Mouse (Mus musculus) left cerebral cortex, adult 2 months (tissue): ENCODE measurements around the gene Zfp13. TPM values are rescaled to one million over a fixed set of nuclear protein-coding genes. Genes with fewer than 3 reads are reported as not detected.

Source experiments
- DNase-seq, 2 experiments: peaks; one replicate each; pipeline ENCODE4 v3.0.0; 2021 to 2022; ENCODE audit warnings: low spot score in 2 of 2, mixed read lengths in 1 of 2; ENCODE audit errors: extremely low spot score in 1 of 2
- H3K27ac ChIP-seq: fragments of 200-600 bp; 2 replicates; pipeline ENCODE4 v1.8.1; 2022
- H3K4me3 ChIP-seq: fragments of 200-600 bp; 2 replicates; pipeline ENCODE4 v1.8.1; 2022
- CTCF ChIP-seq: fragments of 200-600 bp; IDR thresholded peaks from 2 replicates; pipeline ENCODE4 v1.8.1; 2022; ENCODE audit warnings: antibody characterized with exemption, mild to moderate bottlenecking, moderate library complexity
- intact Hi-C: fragments of 180-260 bp; cut with DNase I; formaldehyde crosslinking; loops from one replicate; pipeline ENCODE4 v1.15.1; 2025
- total RNA-seq, 2 experiments: library from RNA; stranded (reverse); gene quantifications; 2 replicates each; pipeline ENCODE4 v1.2.3; 2021

Zfp13 gene
- total RNA-seq, 2 experiments from 2014 or later = 24.7 to 32.0 TPM

GRCm38 (mm10) chr17:23547681-23548443 lies 51.4 kb downstream of the Zfp13 start:
- Histone ChIP-seq H3K4me3 (peak overlapping the region; percentile 85), H3K27ac (no peak overlapping the region)
- TF ChIP-seq CTCF = no peak
- intact Hi-C loops = loop anchor here (5.0 to 10.0 kb wide), 3 partner anchors 356 to 813 kb away; partner anchors contain the start of gene Zfp40
- DNase-seq = no peak

- peak overlapping the region; percentile 85 for H3K4me3 ChIP-seq
- H3K27ac ChIP-seq = peak overlapping the region; percentile 82
- intact Hi-C loops = loop anchor here (5.0 to 10.0 kb wide), 3 partner anchors 355 to 812 kb away; partner anchors contain the start of gene Zfp40
- TF ChIP-seq CTCF = no peak
- peak; percentile 89 to 95 for DNase-seq
Observed at GRCm38 (mm10) chr17:23546702-23547505, 52.4 kb downstream of the Zfp13 start.

GRCm38 (mm10) chr17:23546333-23546701 lies 53.0 kb downstream of the Zfp13 start:
- intact Hi-C loops = loop anchor here (5.0 to 10.0 kb wide), 3 partner anchors 354 to 812 kb away; partner anchors contain the start of gene Zfp40
- no peak for TF ChIP-seq CTCF
- peak; percentile 81 to 84 for DNase-seq
- H3K4me3 ChIP-seq = peak overlapping the region; percentile 85
- H3K27ac ChIP-seq = peak overlapping the region; percentile 82

DNA sequence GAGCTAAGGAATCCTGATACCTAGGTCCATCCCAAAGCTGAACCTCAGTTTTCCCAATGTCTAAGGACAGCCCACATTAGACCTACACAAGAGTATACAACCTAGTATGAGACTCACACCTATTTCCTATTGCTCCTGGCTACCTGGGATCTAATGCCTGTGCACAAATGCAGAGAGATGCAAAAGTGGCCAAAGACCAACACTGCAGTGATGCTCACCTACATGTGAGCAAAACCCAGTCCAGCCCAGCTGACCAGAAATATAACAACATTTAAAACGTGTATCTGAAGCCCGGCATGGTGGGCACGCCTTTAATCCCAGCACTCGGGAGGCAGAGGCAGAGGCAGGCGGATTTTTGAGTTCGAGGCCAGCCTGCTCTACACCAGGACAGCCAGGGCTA lies 53.4 kb downstream of the Zfp13 start:
- no peak for DNase-seq
- Histone ChIP-seq H3K27ac (no peak overlapping the region), H3K4me3 (no peak overlapping the region; the same call in 1 of the 2 replicates)
- intact Hi-C loops = loop anchor here (5.0 to 10.0 kb wide), 3 partner anchors 354 to 811 kb away; partner anchors contain the start of gene Zfp40
- TF ChIP-seq CTCF = no peak

- intact Hi-C loops = loop anchor here (5.0 to 10.0 kb wide), 3 partner anchors 352 to 810 kb away; partner anchors contain the start of gene Zfp40
- H3K27ac ChIP-seq = no peak overlapping the region
- H3K4me3 ChIP-seq = no peak overlapping the region
- DNase-seq = no peak
- TF ChIP-seq CTCF = no peak
Observed at GRCm38 (mm10) chr17:23544766-23545165, 54.5 kb downstream of the Zfp13 start.

DNA sequence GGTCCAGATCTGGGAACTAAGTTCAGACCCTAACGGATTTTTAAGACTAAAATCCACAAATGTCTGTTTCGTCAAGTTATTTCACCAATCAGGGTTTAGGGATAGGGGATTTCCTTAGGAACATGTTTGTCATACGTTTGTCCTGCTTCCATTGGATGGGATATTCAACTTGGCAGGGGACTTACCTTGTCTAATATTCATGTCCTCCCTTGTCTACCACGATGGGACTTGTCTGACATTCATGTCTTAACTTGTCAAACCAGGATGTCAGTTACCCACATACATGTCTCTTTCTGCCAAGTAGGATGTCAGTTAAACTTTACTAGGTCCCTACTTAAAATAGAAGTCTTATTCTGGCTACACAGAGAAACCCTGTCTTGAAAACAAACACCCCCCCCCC lies 55.3 kb downstream of the Zfp13 start:
- intact Hi-C loops = loop anchor here (10.0 kb wide), 1 partner anchor 809 kb away; no protein-coding TSS in a partner anchor
- no peak overlapping the region for H3K4me3 ChIP-seq
- H3K27ac ChIP-seq = no peak overlapping the region
- no peak for TF ChIP-seq CTCF
- no peak for DNase-seq

DNA sequence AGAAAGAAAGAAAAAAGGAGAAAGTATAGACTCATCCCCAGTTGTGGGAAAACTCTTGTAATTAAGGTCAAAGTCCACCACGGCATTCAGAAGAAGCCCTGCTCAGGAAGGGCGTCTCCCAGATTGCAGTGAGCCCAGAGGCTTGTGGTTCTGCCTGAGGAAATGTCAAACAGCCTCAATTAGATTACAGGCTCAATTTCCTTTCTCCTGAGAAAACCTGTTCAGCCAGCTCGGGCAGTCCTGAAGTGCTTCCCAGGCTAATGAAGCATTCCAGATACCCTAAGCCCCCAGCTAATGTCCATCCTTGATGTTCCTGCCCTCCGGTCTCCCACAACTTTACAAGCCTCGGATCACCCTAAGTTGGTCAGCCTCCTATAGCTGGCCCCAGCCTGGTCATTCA lies 56.0 kb downstream of the Zfp13 start:
- no peak for TF ChIP-seq CTCF
- no peak for DNase-seq
- intact Hi-C loops = loop anchor here (10.0 kb wide), 1 partner anchor 809 kb away; no protein-coding TSS in a partner anchor
- H3K4me3 ChIP-seq = no peak overlapping the region
- H3K27ac ChIP-seq = no peak overlapping the region

- intact Hi-C loops = loop anchor here (10.0 kb wide), 1 partner anchor 808 kb away; no protein-coding TSS in a partner anchor
- DNase-seq = no peak
- Histone ChIP-seq H3K4me3 (no peak overlapping the region), H3K27ac (no peak overlapping the region)
- no peak for TF ChIP-seq CTCF
Observed at GRCm38 (mm10) chr17:23542835-23543234, 56.5 kb downstream of the Zfp13 start.

DNA sequence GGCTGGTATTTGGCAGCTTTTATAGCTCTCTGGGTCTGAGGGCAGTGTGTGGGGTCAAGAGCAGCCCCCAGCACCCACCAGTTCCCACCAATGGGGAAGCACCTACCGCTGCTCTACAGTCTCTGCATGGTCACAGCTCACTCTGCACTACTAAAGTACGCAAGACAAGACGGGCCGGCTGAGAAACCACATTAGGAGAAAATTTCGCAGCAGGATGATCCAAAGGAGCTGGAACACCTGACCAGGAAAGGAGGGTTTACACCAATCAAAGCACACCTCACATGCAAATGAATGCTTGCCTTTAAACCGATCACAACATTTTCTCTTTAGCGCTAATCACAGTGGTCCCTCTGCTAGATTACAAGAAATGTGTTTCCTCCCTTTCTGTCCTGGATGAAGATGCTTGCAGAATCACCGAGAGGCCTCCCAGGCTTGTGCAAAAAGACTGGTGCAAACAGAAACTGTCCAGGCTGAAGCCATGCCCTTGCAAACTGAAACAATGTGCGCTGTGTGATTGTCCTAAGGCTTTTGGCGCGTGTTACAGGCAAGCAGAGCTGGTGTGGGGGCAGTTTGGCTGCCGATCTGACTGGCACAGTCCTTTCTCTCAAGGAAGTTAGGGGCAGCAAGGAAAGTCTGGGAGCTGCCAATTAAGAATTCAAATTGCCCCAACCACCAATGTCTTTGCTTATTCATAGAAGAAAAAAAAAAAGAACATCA lies 57.1 kb downstream of the Zfp13 start:
- intact Hi-C loops = loop anchor here (10.0 kb wide), 1 partner anchor 807 kb away; no protein-coding TSS in a partner anchor
- H3K4me3 ChIP-seq = no peak overlapping the region
- peak in 1 of 2 experiments; percentile 10 for DNase-seq
- H3K27ac ChIP-seq = peak overlapping the region; percentile 50
- no peak for TF ChIP-seq CTCF

GRCm38 (mm10) chr17:23540605-23541475 lies 58.4 kb downstream of the Zfp13 start:
- DNase-seq = peak; percentile 47 to 48
- H3K4me3 ChIP-seq = no peak overlapping the region
- no peak for TF ChIP-seq CTCF
- 0 out of 2 replicates have a peak overlapping the region, but pooled peaks have one; percentile 24 for H3K27ac ChIP-seq
- intact Hi-C loops = loop anchor here (10.0 kb wide), 1 partner anchor 806 kb away; no protein-coding TSS in a partner anchor
